Mouse (Mus musculus) brain, embryonic 14.5 days (tissue): ENCODE data around the gene Abca5.

Experiments used
- CTCF ChIP-seq: fragments of 200-500 bp; IDR thresholded peaks from 2 replicates; pipeline ENCODE4 v1.5.1; 2012; ENCODE audit warnings: inconsistent platforms, mild to moderate bottlenecking, moderate library complexity, borderline replicate concordance; ENCODE audit not compliant: insufficient read depth, insufficient read length; ENCODE audit errors: extremely low read depth
- POLR2A ChIP-seq: fragments of 200-500 bp; IDR thresholded peaks from 2 replicates; pipeline ENCODE4 v1.6.1; 2012; ENCODE audit warnings: mild to moderate bottlenecking, inconsistent platforms, borderline replicate concordance; ENCODE audit not compliant: poor library complexity, insufficient read depth, insufficient read length, severe bottlenecking; ENCODE audit errors: extremely low read depth

GRCm38 (mm10) chr11:110365016-110365415 is 27.5 kb upstream of the Abca5 start:
- peak; percentile 64; the same call in 1 of the 2 replicates for TF ChIP-seq CTCF
- no peak for TF ChIP-seq POLR2A
